Mouse (Mus musculus): ENCODE data around the gene Krtap8-1.

The Krtap8-1 gene

GRCm38 (mm10) chr16:89487852-89488251 is at the start of gene Krtap8-1:
Gene Krtap8-1, minus strand, starts transcription at chr16:89487952.
- DNase-seq (ENCODE audit: low spot score in 2 of 2), result no peak

GRCm38 (mm10) chr16:89537349-89537748 is 49.6 kb upstream of the Krtap8-1 start:
- DNase-seq (ENCODE audit: low spot score in 2 of 2), result no peak

DNA sequence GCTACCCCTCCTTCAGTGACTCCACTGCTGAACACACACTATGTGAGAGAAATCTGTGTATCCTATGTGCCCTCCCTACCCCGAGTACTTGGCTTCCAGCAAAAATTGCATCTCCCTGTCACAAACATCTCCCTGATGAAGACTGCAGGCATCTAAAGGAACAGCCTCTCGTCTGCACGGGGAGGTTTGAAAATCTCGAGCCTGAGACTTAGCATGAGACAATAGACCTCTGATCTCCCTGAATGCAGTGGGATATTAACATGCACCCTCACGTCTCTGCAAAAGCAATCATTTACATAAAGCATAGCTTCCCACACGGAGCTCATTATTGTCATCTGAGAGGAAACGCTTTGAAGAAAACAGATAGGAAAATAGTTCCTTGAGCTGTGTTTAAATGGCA is 42.8 kb upstream of the Krtap8-1 start:
- DNase-seq (ENCODE audit: low spot score in 2 of 2), result no peak

GRCm38 (mm10) chr16:89529846-89530245 is 42.1 kb upstream of the Krtap8-1 start:
- no peak for DNase-seq (ENCODE audit: low spot score in 2 of 2)

DNA sequence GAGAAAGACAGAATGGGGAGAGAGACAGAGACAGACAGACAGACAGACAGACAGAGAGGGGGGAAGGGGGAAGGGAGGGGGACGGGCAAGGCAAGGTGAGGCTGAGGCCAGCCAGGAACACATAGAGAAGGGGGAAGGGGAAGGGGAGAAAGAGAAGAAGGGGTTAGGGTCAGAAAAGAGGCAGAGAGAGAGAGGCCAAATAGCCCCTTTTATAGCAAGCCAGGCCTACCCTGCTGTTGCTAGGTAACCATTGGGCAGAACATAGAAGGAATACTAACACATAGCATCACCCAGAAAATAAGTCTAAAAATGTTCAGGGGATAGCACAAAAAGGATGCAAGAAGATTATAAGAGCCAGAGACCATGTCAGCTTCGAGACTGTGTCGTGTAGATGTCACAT is 40.6 kb upstream of the Krtap8-1 start:
- DNase-seq (ENCODE audit: low spot score in 2 of 2), result no peak

GRCm38 (mm10) chr16:89520996-89521395 is 33.2 kb upstream of the Krtap8-1 start:
- DNase-seq (ENCODE audit: low spot score in 2 of 2), result no peak

DNA sequence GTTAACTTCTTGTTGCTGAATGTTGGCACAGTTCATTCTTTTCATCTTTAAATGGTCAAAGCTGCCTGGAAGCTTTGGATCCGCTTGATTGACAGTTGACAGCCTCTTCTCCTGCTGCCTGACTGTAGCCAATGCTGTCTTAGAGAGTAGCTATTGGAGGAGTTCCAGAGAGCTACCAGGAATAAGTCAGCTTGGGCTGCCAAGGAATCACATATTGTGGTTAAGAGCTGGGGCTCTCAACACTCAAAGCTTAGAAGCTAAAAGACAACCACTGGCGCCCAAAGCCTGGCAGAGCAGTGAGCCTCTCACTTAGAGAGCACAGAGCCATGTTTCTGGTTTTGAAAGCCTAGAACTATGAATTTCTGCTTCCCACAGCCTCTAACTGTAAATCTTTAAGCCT is 32.8 kb upstream of the Krtap8-1 start:
- DNase-seq (ENCODE audit: low spot score in 2 of 2), result no peak

DNA sequence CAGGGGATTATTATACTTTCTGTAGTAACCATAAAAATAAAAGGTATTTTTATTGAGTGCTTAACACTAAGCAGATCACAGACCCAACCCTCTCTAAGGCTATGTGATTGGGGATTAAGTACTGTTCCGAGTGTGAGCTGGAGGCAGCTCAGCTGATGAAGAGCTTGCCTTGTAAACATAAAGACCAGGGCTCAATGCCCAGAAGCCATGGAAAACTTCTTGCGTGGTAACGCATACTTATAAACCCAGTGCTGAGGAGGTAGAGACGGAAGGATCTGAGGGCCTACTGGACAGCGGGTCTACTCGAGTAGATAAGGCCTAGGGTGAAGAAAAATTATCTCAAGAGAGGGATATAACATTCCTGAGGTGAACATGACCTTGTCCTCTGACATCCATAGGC is 32.3 kb upstream of the Krtap8-1 start:
- DNase-seq (ENCODE audit: low spot score in 2 of 2), result no peak

DNA sequence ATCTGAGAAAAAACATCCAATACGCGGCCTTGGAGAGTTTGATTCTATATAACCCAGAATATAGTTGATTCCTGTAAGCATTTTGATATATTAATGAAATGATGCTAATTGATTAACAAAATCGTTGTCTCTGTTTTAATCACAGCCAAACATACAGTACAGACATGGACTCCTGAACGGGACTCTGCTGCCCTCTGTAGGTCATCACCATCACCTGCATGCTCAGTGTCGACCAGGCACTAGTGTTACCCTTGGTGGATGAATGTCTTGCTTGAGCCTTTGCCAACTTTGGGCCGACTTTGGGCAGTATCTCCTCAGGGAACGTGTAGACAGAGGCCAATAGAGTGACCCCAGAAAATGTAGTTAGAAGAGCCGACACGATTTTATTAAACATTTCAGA is 29.9 kb upstream of the Krtap8-1 start:
- DNase-seq (ENCODE audit: low spot score in 2 of 2), result no peak

GRCm38 (mm10) chr16:89513431-89513830 is 25.7 kb upstream of the Krtap8-1 start:
- no peak for DNase-seq (ENCODE audit: low spot score in 2 of 2)

- no peak for DNase-seq (ENCODE audit: low spot score in 2 of 2)
These were observed 20.5 kb upstream of the Krtap8-1 start, which contains the start of gene Krtap7-1 for GRCm38 (mm10) chr16:89508223-89508622. Gene Krtap7-1, minus strand, starts transcription at chr16:89508323.

DNA sequence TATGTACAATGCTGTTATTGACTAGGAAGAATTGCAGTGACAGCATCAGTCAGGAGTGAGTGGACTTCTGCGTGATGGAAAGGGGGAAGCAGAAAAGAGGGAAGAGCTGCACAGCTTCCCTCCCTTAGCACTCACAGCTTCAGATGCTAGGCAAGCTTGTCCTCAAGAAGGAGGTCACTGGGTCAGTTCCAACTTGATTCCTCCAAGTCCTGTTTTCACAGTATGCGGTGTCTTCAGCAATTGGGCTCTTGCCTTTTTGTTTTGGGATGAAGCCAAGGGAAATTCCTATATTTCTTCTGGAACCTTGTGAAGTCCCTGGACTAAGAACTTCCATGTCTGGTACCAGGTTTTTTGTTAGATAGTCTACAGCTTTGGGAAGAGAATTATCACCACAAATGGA is 15.8 kb upstream of the Krtap8-1 start:
- no peak for DNase-seq (ENCODE audit: low spot score in 2 of 2)

DNA sequence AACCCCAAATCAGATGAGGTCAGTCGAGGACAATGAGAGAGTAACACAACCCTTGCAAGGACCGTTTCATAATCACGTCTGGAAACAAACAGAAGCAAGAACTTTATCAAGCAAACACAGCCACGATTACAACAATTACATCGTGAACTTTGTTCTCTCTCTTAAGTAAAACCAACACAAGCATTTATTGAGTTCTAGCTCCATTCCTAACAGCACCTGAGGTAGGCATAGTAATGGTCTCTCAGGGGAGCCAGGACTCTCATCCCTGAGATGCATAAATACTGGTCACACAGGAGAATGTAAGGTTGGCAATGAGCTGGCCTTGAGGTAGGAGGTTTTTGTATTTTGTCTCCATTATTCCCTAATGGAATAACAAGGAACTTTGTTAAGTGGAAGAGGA is 14.1 kb upstream of the Krtap8-1 start:
- no peak for DNase-seq (ENCODE audit: low spot score in 2 of 2)

DNA sequence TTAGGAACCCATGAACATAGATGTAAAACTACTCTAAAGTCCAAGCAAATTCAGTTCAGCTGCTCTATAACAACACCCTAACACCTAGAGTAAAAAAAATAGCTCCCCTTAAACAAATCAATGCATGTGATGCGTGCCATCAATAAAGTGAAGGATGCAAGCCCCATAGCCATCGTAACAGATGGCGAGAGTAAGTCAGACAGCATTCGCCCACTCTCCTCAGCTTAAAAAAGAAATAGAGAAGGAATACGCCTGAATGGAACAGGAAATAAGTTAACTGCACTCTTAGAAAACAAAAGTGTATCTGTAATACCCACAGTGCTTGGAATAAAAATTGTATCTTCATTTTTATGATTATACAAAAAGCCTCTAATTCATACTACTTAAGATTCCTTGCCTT is 9.2 kb upstream of the Krtap8-1 start:
- DNase-seq (ENCODE audit: low spot score in 2 of 2), result no peak

DNA sequence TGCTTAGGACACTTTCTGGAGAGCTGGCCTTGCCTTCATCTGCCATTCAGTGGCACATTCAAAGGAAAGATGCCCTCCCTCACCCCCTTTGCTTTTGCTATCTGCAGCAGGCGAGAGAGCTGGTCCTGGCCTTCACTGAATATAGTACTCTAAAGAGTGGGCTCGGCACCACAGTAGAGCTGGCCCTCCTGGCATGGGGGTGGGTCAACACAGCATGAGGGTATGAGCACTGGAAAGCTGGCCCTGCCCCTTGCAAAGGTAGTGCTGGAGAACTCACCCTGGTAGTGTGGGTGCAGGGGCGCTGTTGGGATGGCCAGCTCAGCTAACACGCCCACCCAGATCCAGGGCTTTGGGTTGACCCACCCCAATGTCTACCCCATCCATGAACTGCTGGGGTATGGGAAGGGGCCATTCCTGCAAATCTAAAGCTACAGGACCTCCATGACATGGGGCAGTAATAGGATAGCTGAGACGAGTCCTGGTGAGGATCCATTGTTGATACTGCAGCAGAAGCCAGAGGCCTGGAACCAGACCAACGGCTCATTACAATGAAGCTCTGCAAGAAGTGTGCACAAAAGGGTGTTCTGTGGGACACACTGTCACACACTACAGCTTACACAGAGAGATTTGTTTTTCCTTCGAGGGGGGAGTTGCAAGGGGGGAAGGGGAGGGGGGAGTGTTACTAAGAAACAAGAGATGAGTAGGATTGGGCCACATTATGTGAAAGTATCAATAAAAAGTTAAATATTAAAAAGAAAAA is 7.8 kb upstream of the Krtap8-1 start:
- DNase-seq (ENCODE audit: low spot score in 2 of 2), result no peak

GRCm38 (mm10) chr16:89477679-89478314 is 10.0 kb downstream of the Krtap8-1 start:
- DNase-seq (ENCODE audit: low spot score in 2 of 2), result no peak

GRCm38 (mm10) chr16:89461189-89461588 is 26.6 kb downstream of the Krtap8-1 start:
- no peak for DNase-seq (ENCODE audit: low spot score in 2 of 2)

Measured in heart, adult 9 months (tissue).